Mouse (Mus musculus): ENCODE data around the gene Adgra3.

Adgra3 gene

DNA sequence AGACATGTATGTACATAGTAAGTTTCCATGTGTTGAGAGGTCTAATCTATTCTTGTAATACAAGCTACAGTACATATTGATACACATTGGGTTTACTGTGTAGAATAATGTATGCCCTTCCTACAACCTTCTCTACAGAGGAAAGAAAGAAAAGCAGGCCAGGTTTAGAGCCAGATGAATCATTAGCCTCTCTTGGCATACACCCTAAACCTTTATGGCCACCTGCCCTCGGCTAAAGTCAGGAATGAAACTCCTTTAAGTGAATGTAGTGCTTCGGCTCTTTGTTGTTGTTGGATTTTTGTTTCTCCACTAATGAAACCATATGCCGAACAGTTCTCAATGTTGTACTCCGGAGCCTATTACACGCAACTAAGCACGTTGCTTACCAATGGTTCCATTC, 27.5 kb downstream of the Adgra3 start:
- DNase-seq = no peak

- no peak for DNase-seq
Measured at GRCm38 (mm10) chr5:50029662-50030061, 29.1 kb downstream of the Adgra3 start.

DNA sequence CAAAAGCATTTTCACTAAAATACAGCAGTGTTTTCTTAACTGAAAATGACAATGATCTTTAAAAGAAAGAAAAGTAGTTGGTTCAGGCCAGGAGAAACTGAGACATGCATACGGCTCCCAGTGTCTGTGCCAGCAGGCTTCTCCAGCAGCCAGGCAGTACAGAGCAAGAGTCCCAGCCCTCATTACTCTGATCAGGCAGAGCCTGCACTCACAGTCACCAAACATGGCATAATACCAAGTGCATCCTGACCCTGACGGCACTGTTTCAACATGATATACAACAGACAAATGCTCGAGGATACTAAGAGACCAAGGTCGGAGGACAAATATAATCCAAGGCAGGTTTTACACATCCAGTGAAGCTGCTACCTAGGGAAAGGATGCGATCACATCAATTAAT, 31.2 kb downstream of the Adgra3 start:
- peak in 1 of 2 experiments; percentile 35 for DNase-seq

DNA sequence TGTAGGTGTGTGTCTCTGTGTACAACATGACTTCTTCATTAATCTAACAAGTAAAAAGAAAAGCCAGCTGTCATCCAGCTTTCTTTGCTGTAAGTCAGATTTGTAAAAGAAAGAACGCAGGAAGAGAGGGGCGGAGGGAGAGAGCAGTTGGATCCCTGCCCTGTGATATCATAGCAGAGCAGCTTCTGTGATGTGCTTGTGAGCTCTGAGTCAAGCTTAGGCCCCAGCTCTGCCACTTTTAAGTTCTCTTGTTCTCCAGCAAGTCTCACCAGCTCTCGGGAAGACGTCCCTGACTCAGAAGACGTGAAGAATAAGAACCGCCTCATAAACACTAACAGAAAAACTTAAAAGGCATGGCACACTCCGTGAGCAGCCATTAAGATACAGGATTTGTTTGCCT, 31.8 kb downstream of the Adgra3 start:
- no peak for DNase-seq

GRCm38 (mm10) chr5:50026148-50026547, 32.7 kb downstream of the Adgra3 start:
- DNase-seq = no peak

GRCm38 (mm10) chr5:50024097-50024496, 34.7 kb downstream of the Adgra3 start:
- no peak for DNase-seq

DNA sequence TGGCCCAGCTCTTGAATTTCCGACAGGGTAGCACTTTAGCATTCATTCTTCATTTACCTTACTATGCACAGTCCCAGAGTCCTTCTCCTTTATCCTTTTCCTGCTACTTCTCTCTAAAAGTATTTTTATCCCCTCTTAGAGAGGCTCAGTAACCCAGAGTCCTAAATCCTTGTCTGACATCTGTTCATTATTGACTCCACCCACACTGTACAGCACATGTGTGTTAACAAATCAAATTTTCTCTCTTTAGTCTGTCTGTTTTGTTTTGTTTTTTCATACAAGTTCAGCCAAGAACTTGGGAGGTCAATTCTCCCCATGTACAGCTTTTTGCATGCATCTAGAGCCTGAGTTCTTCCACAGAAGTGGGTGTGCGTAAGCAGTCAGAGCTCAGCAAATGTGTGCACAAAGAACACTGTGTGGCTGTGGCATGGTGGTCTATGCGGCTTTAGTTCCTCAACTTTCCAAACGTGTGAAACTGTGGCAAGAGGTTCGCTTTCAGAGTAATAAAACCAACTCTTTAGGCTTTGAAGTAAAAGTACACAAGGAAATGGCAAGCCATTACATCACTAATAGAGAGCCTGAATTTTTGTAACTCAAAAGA, 42.7 kb downstream of the Adgra3 start:
- no peak for DNase-seq

GRCm38 (mm10) chr5:50015147-50015697, 43.6 kb downstream of the Adgra3 start:
- DNase-seq = no peak

- DNase-seq = no peak
Measured at GRCm38 (mm10) chr5:50014658-50015057, 44.1 kb downstream of the Adgra3 start.

DNA sequence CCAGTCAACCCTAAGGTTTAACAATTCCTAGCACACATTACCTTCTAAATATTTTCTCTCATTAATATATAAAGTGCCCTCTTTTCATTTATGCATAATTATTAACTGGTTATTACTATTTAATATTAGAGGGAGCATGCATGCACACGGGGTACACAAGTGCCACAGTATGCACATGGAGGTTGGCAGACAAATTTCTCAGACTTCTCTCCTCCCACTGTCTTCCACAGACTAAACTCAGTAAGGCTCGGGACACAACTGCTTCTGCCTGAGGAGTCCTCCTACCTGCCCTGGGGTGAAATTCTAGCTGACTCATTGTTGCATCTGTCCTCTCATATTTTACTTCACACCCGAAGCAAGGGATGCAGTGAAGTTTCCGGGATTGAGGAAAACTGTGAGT, 44.8 kb downstream of the Adgra3 start:
- no peak for DNase-seq

DNA sequence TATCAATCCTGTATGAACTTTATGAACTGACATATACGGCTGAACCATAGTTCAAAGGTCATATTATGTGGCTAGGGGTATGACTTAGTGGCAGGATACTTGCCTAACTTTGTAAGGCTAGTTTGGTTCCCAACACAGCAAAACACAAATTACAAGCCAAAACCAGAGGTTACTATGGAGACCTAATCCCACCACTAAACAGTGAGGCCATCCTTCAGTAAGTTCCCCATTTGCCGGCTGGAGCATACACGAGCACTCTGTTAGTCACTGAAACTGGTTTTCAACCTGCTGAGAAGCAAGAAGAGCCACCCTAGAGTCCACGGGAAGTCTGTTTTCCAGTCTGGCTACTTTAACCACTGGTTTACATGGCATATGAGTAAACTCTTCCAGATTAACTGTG, 50.0 kb downstream of the Adgra3 start:
- no peak for DNase-seq

DNA sequence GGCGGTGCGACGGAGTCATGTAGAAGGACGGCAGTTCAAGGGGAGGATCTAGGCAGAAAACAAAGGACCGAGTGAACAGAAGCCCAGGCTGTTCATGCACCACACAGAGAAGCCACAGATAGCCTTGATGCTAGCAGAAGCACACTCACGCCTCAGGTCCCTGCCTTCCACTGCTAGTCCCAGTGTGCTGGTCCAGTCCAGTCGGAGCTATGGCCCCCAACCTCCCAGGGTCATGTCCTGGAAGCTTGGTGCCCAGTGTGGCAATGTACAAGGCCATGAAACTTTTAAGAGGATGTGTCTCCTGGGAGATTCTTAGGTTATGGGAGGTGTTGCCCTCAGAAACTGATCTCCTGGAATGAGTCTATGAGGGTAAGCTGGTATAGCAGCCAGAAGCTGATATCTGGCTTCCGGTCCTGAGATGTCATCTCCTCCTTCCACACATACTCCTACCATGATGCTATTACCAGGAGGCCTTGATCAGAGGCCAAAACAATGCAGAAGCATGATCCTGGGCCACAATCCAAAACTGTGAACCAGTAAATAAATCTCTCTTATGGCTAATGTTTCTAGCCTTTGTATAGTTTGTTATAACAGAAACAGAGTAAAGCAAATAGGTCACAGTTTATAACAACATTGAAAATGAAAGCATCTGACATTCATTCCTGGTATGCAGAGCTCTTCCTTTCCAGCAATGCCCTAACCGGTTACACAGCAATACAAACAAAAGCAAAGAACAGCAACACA, 51.7 kb downstream of the Adgra3 start:
- no peak for DNase-seq

GRCm38 (mm10) chr5:50002269-50002668, 56.5 kb downstream of the Adgra3 start:
- DNase-seq = peak; percentile 21 to 26

- no peak for DNase-seq
Measured at GRCm38 (mm10) chr5:49999764-50000163, 59.0 kb downstream of the Adgra3 start.

GRCm38 (mm10) chr5:49997019-49997418, 61.8 kb downstream of the Adgra3 start:
- DNase-seq = no peak

GRCm38 (mm10) chr5:49996457-49996856, 62.3 kb downstream of the Adgra3 start:
- no peak for DNase-seq

- no peak for DNase-seq
Measured at GRCm38 (mm10) chr5:49990737-49991323, 68.0 kb downstream of the Adgra3 start.

- no peak for DNase-seq
Measured at GRCm38 (mm10) chr5:49988015-49988798, 70.6 kb downstream of the Adgra3 start.

DNA sequence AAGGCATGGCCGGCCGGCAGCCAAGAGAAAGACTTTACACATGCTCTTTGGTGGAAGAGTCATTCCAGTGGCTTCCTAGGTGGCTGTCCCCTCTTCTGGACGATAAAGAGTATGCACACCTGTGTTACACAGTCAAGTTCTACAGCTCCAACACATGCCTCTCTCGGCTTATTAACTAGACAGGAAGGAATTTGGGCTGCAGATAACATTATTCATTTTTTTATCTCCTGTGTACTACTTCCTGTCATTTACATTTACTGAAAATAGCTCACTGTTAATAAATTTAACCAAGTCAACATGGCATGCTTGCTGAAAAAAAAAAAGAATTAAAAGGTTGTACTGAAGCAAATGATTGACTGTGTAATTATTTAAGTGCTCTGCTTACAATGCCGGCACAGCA, 78.1 kb downstream of the Adgra3 start:
- DNase-seq = no peak

DNA sequence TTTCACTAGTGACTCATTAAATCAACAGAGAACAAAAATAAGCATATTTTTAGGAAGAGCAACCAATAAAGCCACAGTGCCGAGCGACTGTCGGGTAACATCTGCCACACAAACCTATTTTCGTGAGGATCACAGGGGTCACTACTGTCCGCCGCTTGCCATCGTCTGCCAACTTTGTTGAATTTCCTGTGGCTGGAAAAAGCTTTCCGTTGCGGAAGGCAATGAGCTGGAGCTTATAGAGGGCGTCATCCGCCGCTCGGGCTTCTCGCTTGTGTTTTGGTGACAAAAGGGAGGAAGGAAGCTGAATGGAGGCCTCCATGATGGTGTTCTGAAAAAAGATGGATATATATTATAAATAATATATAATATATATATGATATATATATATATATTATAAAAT, 79.6 kb downstream of the Adgra3 start:
- DNase-seq = no peak

DNA sequence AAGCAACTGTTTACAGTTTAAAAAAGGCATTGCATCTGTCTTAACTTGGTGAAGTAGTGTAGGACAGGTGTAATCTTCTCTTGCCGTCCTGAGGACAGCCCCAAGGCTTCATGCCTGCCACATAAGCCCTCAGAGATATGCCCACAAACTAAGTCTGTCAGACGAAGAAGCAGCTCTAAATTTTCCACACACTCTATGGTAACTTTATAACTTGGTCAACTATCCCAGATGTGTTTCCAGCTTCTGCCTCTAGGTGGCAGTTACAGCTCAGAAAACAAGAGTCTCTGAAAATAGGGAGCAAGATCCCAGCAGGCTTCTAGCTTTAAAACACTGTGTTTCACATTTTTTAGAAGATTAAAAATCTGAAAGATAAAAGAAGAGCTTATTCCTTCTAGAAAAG, 82.8 kb downstream of the Adgra3 start:
- DNase-seq = peak; percentile 76 to 79

DNA sequence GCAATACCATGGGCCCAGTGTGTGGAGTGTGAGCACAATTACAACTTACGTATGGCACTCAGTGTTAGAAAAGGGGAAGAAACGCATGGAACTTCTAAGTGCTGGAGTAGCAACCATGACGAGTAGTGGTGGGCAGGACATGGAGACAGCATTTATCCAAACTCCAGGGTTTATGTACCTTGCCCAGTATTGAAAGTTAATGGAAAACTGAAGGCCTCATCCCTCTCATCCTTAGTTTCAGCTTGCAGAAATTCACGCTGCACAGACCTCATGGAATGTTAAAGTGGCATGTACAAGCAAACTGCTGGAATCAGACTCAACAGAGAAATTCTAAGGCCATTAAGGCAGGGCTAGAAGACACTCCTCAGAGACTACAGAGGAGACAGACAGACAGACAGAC, 84.6 kb downstream of the Adgra3 start:
- no peak for DNase-seq

GRCm38 (mm10) chr5:49969660-49970059, 89.1 kb downstream of the Adgra3 start:
- DNase-seq = no peak
